Mouse (Mus musculus) megakaryocyte, embryonic 14.5 days (primary cell): ENCODE measurements at regions not wholly inside any gene's neighbourhood (a gene's known extent, or its start where the extent isn't known, plus 50 kb on each side); places are given as distances from the start of the nearest gene placed in this dataset.

Experiments
- H3K27me3 ChIP-seq: replicated peaks from 2 replicates; pipeline ENCODE3; 2012; ENCODE audit warnings: inconsistent platforms
- H3K36me3 ChIP-seq: replicated peaks from 2 replicates; pipeline ENCODE3; 2012; ENCODE audit warnings: low read length, inconsistent platforms, mixed read lengths
- H3K4me1 ChIP-seq: 2 replicates; pipeline ENCODE4 v1.6.1; 2012; ENCODE audit warnings: inconsistent platforms
- H3K4me3 ChIP-seq: replicated peaks from 2 replicates; pipeline ENCODE3; 2012; ENCODE audit warnings: moderate library complexity, mild to moderate bottlenecking, inconsistent platforms
- H3K9me3 ChIP-seq: 2 replicates; pipeline ENCODE4 v1.6.1; 2012; ENCODE audit warnings: inconsistent platforms
- FLI1 ChIP-seq: IDR thresholded peaks from 2 replicates; pipeline ENCODE4 v1.6.1; 2012; ENCODE audit warnings: low read length, inconsistent platforms, mixed read lengths
- GATA1 ChIP-seq: IDR thresholded peaks from 3 replicates; pipeline ENCODE4 v1.6.1; 2012; ENCODE audit warnings: mixed read lengths, low read length, inconsistent platforms, borderline replicate concordance

GRCm38 (mm10) chr4:54282934-54283333, 457.1 kb downstream of the Tmem38b start:
- no peak overlapping the region for H3K4me3 ChIP-seq
- no peaks in the 10 kb centered on the region for H3K36me3 ChIP-seq
- no peaks in the 10 kb centered on the region for H3K27me3 ChIP-seq
- no peaks in the 10 kb centered on the region for H3K4me1 ChIP-seq
- H3K9me3 ChIP-seq = peaks cover 23% of the 10 kb centered on the region
- TF ChIP-seq GATA1 = no peak
- no peak for TF ChIP-seq FLI1

GRCm38 (mm10) chr4:54313804-54314203, 488.0 kb downstream of the Tmem38b start:
- H3K27me3 ChIP-seq = no peaks in the 10 kb centered on the region
- H3K4me3 ChIP-seq = no peak overlapping the region
- no peaks in the 10 kb centered on the region for H3K4me1 ChIP-seq
- no peaks in the 10 kb centered on the region for H3K9me3 ChIP-seq
- no peak for TF ChIP-seq GATA1
- TF ChIP-seq FLI1 = no peak
- no peaks in the 10 kb centered on the region for H3K36me3 ChIP-seq

GRCm38 (mm10) chr4:54324851-54325250, 499.0 kb downstream of the Tmem38b start:
- H3K36me3 ChIP-seq = no peaks in the 10 kb centered on the region
- TF ChIP-seq FLI1 = no peak
- no peak for TF ChIP-seq GATA1
- no peaks in the 10 kb centered on the region for H3K4me1 ChIP-seq
- no peaks in the 10 kb centered on the region for H3K27me3 ChIP-seq
- H3K4me3 ChIP-seq = no peak overlapping the region
- no peaks in the 10 kb centered on the region for H3K9me3 ChIP-seq

- H3K27me3 ChIP-seq = no peaks in the 10 kb centered on the region
- no peaks in the 10 kb centered on the region for H3K4me1 ChIP-seq
- H3K4me3 ChIP-seq = no peak overlapping the region
- TF ChIP-seq FLI1 = no peak
- TF ChIP-seq GATA1 = no peak
- no peaks in the 10 kb centered on the region for H3K36me3 ChIP-seq
- H3K9me3 ChIP-seq = no peaks in the 10 kb centered on the region
Measured at GRCm38 (mm10) chr4:54328273-54328672, 502.4 kb downstream of the Tmem38b start.

GRCm38 (mm10) chr4:54328711-54329427, 503.0 kb downstream of the Tmem38b start:
- Histone ChIP-seq H3K27me3 (no peaks in the 10 kb centered on the region), H3K4me3 (no peak overlapping the region), H3K9me3 (no peaks in the 10 kb centered on the region), H3K4me1 (no peaks in the 10 kb centered on the region; the same call in 1 of the 2 replicates), H3K36me3 (no peaks in the 10 kb centered on the region)
- no peak for TF ChIP-seq GATA1
- no peak for TF ChIP-seq FLI1

GRCm38 (mm10) chr4:54330686-54331085, 504.8 kb downstream of the Tmem38b start:
- TF ChIP-seq GATA1 = no peak
- no peak for TF ChIP-seq FLI1
- Histone ChIP-seq H3K27me3 (no peaks in the 10 kb centered on the region), H3K36me3 (no peaks in the 10 kb centered on the region), H3K9me3 (no peaks in the 10 kb centered on the region), H3K4me1 (peaks cover 4% of the 10 kb centered on the region), H3K4me3 (no peak overlapping the region)

GRCm38 (mm10) chr4:54331588-54332211, 505.9 kb downstream of the Tmem38b start:
- Histone ChIP-seq H3K4me1 (peaks cover 13% of the 10 kb centered on the region), H3K9me3 (no peaks in the 10 kb centered on the region), H3K36me3 (no peaks in the 10 kb centered on the region), H3K27me3 (no peaks in the 10 kb centered on the region), H3K4me3 (no peak overlapping the region)
- TF ChIP-seq FLI1 (no peak), GATA1 (no peak)

- H3K36me3 ChIP-seq = no peaks in the 10 kb centered on the region
- H3K27me3 ChIP-seq = no peaks in the 10 kb centered on the region
- no peak for TF ChIP-seq GATA1
- TF ChIP-seq FLI1 = no peak
- H3K4me3 ChIP-seq = no peak overlapping the region
- peaks cover 13% of the 10 kb centered on the region for H3K4me1 ChIP-seq
- no peaks in the 10 kb centered on the region for H3K9me3 ChIP-seq
Measured at GRCm38 (mm10) chr4:54332261-54332660, 506.4 kb downstream of the Tmem38b start.

- H3K4me3 ChIP-seq = no peak overlapping the region
Measured at GRCm38 (mm10) chr4:54338556-54338955, 512.7 kb downstream of the Tmem38b start.

GRCm38 (mm10) chr4:54340106-54340505, 514.3 kb downstream of the Tmem38b start:
- no peak overlapping the region for H3K4me3 ChIP-seq
- no peaks in the 10 kb centered on the region for H3K36me3 ChIP-seq
- 0 out of 2 replicates have a peak, but pooled peaks cover 2% of the 10 kb centered on the region for H3K9me3 ChIP-seq
- peaks cover 3% of the 10 kb centered on the region for H3K27me3 ChIP-seq
- TF ChIP-seq GATA1 (no peak), FLI1 (no peak)
- H3K4me1 ChIP-seq = peaks cover 23% of the 10 kb centered on the region

More at GRCm38 (mm10) chr4:54338556-54338955, 512.7 kb downstream of the Tmem38b start:
- H3K36me3 ChIP-seq = no peaks in the 10 kb centered on the region
- H3K4me1 ChIP-seq = peaks cover 23% of the 10 kb centered on the region
- no peak for TF ChIP-seq GATA1
- TF ChIP-seq FLI1 = no peak
- no peaks in the 10 kb centered on the region for H3K9me3 ChIP-seq
- no peaks in the 10 kb centered on the region for H3K27me3 ChIP-seq
